Mouse (Mus musculus) telencephalon, adult 2 months (tissue): ENCODE measurements around the gene Mtus2.
"Not testable (repeated sequence)": the region's sequence is repeated elsewhere in the genome, so short reads cannot be mapped to it uniquely, and the experiment has no call there.

ENCODE experiments used
- DNase-seq: peaks from one replicate; pipeline ENCODE4 v3.0.0-alpha.2; 2011; ENCODE audit warnings: low read depth, low spot score

Gene Mtus2

DNA sequence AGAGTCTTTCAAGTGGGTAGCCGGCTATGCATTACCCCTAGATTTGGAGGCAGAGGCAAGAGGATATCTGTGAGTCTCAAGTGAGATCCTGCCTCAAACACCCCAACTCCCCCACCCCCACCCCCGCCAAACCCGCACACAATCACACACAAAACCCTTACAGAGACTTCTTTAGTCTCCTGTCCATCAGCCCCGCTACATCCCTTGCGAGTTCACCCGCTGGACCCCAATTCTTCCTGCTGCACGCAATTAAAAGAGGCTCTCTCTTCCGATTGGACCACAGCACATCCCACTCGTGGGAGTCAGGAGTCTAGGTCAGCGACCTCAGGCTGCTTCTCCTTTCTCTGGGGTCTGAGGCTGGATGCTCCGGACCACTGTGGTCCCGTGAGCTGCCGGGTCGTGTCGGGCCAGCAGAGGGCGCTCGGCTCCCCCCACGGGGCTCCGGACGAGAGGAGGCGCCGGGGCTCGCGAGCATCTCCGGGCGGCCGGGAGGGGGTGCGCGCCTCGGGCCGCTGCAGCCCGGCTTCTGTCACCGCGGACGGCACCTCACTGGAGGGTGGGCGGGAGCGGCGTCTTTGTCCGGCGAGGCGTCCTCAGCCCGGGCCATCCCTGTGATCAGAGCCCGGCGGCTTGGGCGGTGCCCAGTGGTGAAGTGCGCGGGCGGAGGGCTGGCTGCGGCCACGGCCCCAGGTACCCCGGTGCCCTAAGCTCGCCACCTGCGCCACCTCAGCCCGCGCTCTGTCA is at the start of gene Mtus2:
TSS of gene Mtus2 (plus strand) at position 500 of the 744 bp plus-strand sequence.
- DNase-seq = no peak

GRCm38 (mm10) chr5:147907851-147908250 is 49.3 kb upstream of the Mtus2 start:
- DNase-seq = no peak

DNA sequence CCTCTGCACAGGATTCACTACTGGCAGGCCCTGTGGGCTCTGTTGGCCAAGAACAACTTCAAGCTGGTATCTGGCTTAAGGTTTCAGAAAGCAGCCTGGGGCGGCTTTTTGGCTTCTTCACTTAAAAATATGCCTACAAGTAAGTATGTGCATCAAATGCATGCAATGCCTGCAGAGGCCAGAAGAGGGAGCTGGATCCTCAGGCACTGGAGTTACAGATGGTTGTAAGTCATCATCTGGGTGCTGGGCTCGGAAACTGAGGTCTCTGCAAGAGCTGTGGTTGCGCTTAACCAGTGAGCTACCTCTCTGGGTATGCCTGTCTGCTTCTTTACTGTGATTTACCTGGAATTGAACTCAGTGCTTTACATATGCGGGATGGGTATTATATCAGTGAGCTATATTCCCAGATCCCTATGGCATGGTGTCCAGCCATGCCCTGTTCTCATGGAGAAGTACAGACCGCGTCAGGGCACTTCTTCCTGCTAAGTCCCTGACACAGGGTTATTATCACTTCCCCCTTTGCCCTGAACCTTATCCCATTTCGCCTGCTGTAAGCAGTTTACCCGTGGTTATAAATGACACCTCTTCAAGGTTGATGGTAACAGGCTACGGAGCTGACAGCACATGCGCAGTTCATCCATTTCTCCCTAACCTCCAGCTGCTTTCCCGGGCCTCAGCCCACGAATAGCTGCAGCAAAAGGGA is 46.2 kb upstream of the Mtus2 start:
- DNase-seq = no peak

- no peak for DNase-seq
These were observed 45.4 kb upstream of the Mtus2 start for GRCm38 (mm10) chr5:147911744-147912143.

DNA sequence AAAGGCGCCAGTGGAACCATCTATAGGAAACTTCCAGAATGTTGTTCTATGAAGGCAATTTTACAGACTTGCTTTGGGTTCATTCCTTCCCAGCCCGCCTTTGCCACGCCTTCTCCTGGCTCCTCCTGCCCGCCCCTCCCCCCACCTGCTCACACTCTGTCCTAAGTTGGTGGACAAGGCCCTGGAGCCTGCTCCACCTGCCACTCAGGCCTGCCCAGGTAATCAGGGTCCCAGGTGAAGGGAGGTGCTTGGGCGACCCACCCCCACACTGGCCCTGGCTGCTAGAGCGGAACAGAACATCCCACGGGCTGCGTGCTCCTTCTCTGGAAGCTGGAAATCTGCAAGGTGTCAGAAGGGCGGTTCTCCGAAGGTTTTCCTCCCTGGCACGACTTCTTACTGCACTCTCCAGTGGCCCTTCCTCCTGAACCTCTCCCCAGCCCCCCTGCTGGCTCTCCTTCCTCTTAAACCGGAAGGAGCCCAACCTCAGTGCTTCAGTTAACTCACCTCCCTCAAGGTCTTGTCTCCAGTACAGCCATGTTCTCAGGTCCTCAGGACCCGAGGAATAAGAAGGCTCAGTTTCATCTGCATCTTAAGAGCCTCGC is 43.8 kb upstream of the Mtus2 start:
- no peak for DNase-seq

DNA sequence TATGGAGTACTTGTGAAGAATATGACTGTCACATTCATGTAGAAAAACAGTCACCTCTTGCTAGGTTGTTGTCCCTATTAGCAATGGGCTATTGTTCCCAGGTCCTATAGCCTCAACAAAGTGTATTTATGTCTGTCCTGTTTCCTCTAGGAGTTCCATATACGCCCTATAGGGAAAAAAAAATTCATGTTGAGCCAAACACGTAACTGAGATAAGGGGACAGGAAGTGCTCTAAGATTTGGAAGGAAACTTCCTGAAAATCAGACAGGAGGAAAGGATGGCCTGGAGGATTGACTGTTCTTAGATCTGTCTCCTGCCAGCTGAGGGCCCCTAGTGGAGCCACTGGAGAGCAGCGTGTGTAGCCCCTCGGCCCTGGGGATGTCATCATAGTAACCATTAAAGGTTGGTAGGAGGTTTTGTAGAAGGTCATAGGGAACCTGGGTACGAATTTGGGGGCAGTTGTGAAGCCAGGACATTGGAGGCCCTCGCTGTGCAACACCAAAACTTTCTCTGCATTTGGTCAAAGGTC is 42.0 kb upstream of the Mtus2 start:
- no peak for DNase-seq

DNA sequence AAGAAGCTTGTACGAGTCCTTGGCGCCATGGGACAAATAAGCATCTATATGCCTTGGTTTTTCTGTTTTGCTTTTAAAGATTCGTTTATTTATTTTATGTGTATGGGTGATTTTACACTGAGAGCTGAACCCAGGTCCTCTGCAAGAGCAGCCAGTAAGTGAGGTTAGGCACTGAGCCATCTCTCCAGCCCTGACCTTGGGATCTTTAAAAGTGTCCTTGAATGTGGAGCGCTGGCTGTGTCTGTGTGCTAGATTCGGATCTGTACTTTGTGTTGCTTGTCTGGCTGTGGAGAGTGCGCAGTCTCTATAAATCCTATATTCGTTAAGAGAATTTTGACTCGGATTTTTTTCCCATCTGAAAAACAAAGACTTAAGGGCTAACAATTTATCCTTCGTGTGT is 40.9 kb upstream of the Mtus2 start:
- no peak for DNase-seq

DNA sequence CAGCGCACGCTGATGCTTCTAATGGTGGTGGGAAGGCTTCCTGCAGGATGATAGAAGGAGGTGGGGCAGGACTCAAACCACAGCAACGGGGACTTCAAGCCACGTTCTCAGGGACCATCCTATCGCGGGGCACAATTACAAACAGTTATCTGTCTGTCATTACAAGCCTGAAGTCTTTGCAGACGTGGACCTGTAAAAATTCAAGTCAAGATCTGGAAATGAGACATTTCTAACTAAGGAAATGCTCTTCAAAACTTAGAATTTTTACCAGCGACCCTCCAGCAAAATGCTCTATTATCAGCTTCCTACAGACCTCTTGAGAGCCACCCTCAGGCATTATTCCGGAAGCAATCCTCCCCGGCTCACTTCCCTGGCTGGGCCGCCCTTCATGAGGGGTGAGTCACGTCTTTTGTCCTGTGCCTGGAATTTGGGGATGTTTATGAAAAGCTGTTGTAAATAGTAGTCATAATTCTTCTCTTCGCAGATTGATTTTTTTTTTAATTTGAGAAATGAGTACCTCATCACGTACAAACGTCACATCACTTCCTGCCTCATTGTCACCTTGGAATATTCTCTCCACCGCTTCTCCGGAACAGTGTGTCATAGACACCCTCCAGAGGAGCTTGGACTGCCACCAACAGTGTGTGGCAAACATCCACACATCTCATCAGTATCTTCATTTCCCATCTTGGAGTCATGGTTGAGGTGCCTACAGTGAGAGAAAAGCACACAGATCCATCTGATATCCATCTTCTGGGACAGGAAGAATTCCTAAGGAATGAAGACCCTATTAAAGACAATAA is 38.9 kb upstream of the Mtus2 start:
- DNase-seq = no peak

DNA sequence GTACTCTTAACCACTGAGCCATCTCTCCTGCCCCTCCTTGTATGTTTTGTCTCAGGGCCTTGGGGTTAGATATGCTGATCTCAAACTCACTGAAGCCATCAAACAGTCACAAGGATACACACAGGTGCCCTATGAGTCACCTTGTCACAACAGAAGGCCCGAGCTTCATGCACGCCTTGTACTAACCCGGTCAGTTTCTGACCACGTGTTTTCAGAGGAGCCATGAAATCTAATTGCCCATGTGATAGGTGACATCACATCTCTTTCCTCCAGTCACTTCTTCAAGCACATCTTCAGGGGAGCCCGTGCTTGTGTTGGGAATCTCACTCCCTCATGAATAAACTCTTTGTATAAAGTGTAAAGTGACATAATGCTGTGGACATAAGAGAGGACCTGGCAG is 32.5 kb upstream of the Mtus2 start:
- no peak for DNase-seq

GRCm38 (mm10) chr5:147925935-147926604 is 31.1 kb upstream of the Mtus2 start:
- DNase-seq = no peak

DNA sequence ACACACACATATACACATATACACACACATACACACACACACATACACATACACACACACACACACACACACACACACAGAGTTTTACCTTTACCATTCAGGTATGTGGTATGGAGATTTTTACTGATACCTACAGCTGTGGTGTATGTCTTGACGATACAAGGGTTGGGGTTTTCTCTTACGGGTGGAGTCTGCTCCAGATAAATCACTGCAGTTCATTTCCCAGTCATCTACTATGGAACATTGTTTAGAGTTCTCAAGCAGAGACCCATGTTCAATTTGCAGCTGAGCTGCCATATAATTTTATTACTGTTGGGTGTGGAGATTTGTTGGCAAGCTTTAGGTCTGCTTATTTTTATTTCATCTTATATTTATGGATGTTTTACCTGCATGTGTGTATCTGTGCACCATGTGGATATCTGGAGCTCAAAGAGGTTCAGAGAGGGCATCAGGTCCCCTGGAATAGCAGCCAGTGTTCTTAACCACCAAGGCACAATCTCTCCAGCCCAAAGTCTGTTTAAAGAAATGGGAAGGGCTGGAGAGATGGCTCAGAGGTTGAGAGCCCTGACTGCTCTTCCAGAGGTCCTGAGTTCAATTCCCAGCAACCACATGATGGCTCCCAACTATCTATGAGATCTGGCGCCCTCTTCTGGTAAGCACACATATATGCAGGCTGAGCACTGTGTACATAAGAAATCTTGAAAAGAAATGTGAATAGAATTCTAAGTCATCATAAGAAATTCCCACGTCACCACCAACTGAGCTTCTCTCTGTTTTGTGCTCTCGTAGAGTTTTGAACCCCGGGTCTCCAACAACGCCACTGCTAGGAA is 28.2 kb upstream of the Mtus2 start:
- DNase-seq = no peak

GRCm38 (mm10) chr5:147935096-147935495 is 22.0 kb upstream of the Mtus2 start:
- DNase-seq = no peak

- no peak for DNase-seq
These were observed 17.9 kb upstream of the Mtus2 start for GRCm38 (mm10) chr5:147939226-147939625.

DNA sequence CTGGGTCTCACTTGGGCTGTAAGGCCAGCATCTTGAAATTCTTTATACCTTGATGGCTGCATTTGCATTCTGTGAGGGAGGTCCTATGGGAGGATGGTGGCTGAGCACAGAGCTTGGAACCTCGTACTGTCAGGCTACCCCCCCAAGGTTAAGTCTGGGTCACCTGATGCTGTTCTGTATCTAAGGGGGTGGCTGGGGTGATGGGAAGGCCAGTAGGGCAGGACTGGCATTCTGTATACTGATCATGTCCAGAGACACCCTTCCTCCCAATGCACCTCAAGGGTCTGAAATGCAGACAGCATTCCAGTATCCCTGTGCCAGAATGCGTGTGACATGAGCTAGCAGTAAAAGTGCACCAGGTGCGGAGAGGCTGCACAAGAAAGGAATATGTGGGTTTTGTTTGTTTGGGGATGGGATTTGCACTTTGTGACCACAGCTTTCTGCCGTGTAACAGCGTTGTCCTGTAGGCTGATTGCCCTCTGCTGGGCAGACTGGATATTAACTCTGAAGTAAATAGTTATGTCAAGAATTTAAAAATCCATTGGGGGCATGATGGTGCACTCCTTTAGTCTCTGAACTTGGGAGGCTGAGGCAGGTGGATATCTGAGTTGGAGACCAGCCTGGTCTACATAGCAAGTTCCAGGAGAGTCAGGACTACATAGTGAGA is 12.0 kb upstream of the Mtus2 start:
- DNase-seq = no peak

DNA sequence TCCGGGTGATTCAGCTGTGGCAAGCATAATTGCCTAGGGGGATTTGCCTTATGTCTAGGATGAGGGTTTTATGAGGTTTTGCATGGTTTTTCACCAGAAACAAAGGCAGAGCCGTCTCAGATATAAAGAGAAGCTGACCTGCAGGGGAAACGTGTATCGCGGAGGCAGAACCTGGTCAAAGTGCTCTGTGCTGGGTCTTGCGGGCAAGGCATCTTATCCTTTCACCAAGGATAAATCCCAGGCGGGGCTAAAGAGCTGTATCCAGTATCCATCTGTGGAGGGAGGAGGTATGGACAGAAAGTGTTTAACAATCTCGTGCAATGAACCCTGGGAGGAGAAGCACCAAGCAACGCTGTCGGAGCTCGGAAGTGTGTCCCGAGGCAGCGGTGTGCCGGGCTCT is 7.2 kb upstream of the Mtus2 start:
- no peak for DNase-seq

DNA sequence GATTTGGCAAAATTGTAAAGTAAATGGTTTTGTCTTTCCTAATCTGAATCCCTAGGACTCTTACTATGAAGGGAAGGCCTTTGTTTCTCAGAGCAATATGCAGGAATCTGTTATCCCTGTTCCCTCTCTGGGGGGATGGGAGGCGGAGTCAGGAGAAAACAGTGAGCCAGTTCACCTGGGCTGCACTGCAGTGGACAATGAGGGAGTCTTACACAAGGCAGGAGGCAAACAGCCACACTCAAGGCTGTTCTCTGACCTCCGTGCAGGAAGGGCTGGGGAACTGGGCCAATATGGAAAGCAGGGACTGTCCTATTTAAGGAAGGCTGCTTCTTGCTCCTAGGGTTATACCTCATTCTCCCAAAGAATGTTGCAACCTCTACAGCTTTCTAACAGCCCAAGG is 5.4 kb upstream of the Mtus2 start:
- no peak for DNase-seq

- DNase-seq = not testable (repeated sequence)
These were observed 3.9 kb upstream of the Mtus2 start for GRCm38 (mm10) chr5:147953181-147953580.

DNA sequence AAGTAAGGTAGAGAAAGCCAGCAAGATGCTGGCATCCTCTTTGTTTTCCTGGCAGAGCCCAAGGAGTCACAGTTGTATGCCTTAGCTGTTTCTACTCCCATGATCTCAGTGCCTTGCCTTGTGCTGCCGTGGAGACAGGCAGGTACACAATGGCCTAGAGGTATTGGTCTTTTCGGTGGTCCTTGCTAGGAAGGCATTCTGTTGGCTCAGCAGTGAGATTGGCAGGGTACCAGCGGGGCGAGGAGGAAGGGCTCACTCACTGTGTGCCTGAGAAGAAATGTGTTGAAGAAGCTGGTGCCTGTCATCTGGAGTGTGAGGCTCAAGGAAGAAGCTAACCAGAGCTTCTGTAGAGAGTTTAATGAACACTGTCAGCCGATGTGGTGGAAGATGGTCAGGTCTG is 1.4 kb upstream of the Mtus2 start:
- no peak for DNase-seq

DNA sequence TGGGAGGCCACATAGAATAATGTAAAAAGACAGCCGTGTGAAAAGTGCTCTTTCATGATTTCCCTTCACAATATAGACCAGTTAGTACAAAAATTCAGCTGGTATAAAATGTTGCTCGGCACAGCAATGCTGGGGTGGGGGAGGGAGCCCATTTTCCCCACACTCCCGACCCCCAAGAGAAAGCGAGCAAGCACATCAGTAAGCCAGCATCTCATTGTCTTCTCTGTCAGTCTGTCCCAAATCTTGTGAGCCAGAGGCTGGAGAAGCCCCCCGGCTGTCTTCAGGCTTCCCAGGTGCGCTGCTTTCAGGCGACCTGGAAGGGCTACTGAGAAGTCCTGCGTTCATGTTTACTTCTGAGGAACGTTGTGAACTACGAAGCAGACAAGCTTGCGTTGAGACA is 699 bp upstream of the Mtus2 start:
- DNase-seq = no peak
